Mouse (Mus musculus) hindbrain, embryonic 13.5 days (tissue): Measurements from ENCODE around the gene Ryr3. TPM values are rescaled to one million over a fixed set of nuclear protein-coding genes. Genes with fewer than 3 reads are reported as not detected.

Source experiments
- ATAC-seq: fragments of 200-750 bp; cut with Nextera tagmentation; 2 replicates; pipeline ENCODE4 v1.8.0; 2017; ENCODE audit warnings: moderate TSS enrichment; ENCODE audit not compliant: low FRiP score
- H3K27ac ChIP-seq: fragments of 300-500 bp; sonication (generic); 2 replicates; pipeline ENCODE4 v1.5.1; 2015; ENCODE audit warnings: inconsistent platforms, mild to moderate bottlenecking, moderate library complexity
- H3K27me3 ChIP-seq: fragments of 300-500 bp; sonication (generic); 2 replicates; pipeline ENCODE4 v1.6.1; 2015; ENCODE audit warnings: mild to moderate bottlenecking, inconsistent platforms
- H3K36me3 ChIP-seq: fragments of 300-500 bp; sonication (generic); 2 replicates; pipeline ENCODE4 v1.6.1; 2015; ENCODE audit warnings: mild to moderate bottlenecking, inconsistent platforms
- H3K4me1 ChIP-seq: fragments of 300-500 bp; sonication (generic); replicated peaks from 2 replicates; pipeline ENCODE4 v1.6.1; 2015; ENCODE audit warnings: inconsistent platforms
- H3K4me2 ChIP-seq: fragments of 300-500 bp; sonication (generic); 2 replicates; pipeline ENCODE4 v1.6.1; 2015; ENCODE audit warnings: inconsistent platforms, mild to moderate bottlenecking, moderate library complexity
- H3K4me3 ChIP-seq: fragments of 300-500 bp; sonication (generic); 2 replicates; pipeline ENCODE4 v1.5.1; 2015; ENCODE audit warnings: mild to moderate bottlenecking, inconsistent platforms
- H3K9ac ChIP-seq: fragments of 300-500 bp; sonication (generic); 2 replicates; pipeline ENCODE4 v1.6.1; 2015; ENCODE audit warnings: mild to moderate bottlenecking, inconsistent platforms
- H3K9me3 ChIP-seq: fragments of 300-500 bp; sonication (generic); 2 replicates; pipeline ENCODE4 v1.6.1; 2016; ENCODE audit warnings: inconsistent platforms
- WGBS: fragments of 180-500 bp; shearing (Covaris S2); methylation state at CpG from one replicate; pipeline ENCODE4 v1.1.7; 2015; 5-methylcytosine and 5-hydroxymethylcytosine counted together
- polyA plus RNA-seq: library from polyadenylated mRNA; unstranded; fragments of >200 nt; fragmentation: Nextera tagmentation; extraction: Ambion mirVana; gene quantifications from 2 replicates; pipeline ENCODE4 v1.2.1, GENCODE M21; 2015

The Ryr3 gene
- polyA plus RNA-seq, 1 experiment from 2014 or later = 3.9 TPM

GRCm38 (mm10) chr2:113178047-113178446, 38.8 kb downstream of the Ryr3 start:
- Histone ChIP-seq H3K36me3 (no peaks in the 10 kb centered on the region), H3K9ac (no peak overlapping the region), H3K9me3 (no peaks in the 10 kb centered on the region), H3K27me3 (no peaks in the 10 kb centered on the region), H3K4me1 (no peaks in the 10 kb centered on the region), H3K27ac (no peak overlapping the region), H3K4me3 (no peak overlapping the region), H3K4me2 (no peak overlapping the region)
- no peak for ATAC-seq

- no peak overlapping the region for H3K27ac ChIP-seq
- H3K4me1 ChIP-seq = no peaks in the 10 kb centered on the region
- WGBS = 70% methylated on average over 5 of the region's 5 CpGs
- no peak overlapping the region for H3K4me3 ChIP-seq
- no peak for ATAC-seq
- H3K9ac ChIP-seq = no peak overlapping the region
- H3K27me3 ChIP-seq = no peaks in the 10 kb centered on the region
- no peaks in the 10 kb centered on the region for H3K9me3 ChIP-seq
- H3K4me2 ChIP-seq = no peak overlapping the region
- no peaks in the 10 kb centered on the region for H3K36me3 ChIP-seq
Observed at GRCm38 (mm10) chr2:113176337-113176736, 40.6 kb downstream of the Ryr3 start.

GRCm38 (mm10) chr2:113168096-113168495, 48.8 kb downstream of the Ryr3 start:
- Histone ChIP-seq H3K9me3 (no peaks in the 10 kb centered on the region), H3K27ac (no peak overlapping the region), H3K27me3 (no peaks in the 10 kb centered on the region), H3K36me3 (no peaks in the 10 kb centered on the region), H3K4me3 (no peak overlapping the region), H3K9ac (no peak overlapping the region), H3K4me2 (no peak overlapping the region), H3K4me1 (no peaks in the 10 kb centered on the region)
- ATAC-seq = no peak
- WGBS = 89% methylated on average over 4 of the region's 4 CpGs

- Histone ChIP-seq H3K9ac (no peak overlapping the region), H3K27ac (no peak overlapping the region), H3K36me3 (no peaks in the 10 kb centered on the region), H3K4me3 (no peak overlapping the region), H3K4me2 (no peak overlapping the region), H3K4me1 (no peaks in the 10 kb centered on the region), H3K27me3 (no peaks in the 10 kb centered on the region), H3K9me3 (no peaks in the 10 kb centered on the region)
- ATAC-seq = no peak
- WGBS = 82% methylated on average over 5 of the region's 5 CpGs
Observed at GRCm38 (mm10) chr2:113161494-113161893, 55.4 kb downstream of the Ryr3 start.

GRCm38 (mm10) chr2:113137766-113138165, 79.1 kb downstream of the Ryr3 start:
- Histone ChIP-seq H3K4me3 (no peak overlapping the region), H3K27me3 (no peaks in the 10 kb centered on the region), H3K4me2 (no peak overlapping the region), H3K36me3 (no peaks in the 10 kb centered on the region), H3K4me1 (no peaks in the 10 kb centered on the region), H3K9me3 (no peaks in the 10 kb centered on the region), H3K27ac (no peak overlapping the region), H3K9ac (no peak overlapping the region)
- ATAC-seq = no peak
- 84% methylated on average over 3 of the region's 3 CpGs for WGBS

- 66% methylated on average over 1 of the region's 1 CpGs for WGBS
- ATAC-seq = no peak
- no peaks in the 10 kb centered on the region for H3K9me3 ChIP-seq
- no peak overlapping the region for H3K9ac ChIP-seq
- H3K27ac ChIP-seq = no peak overlapping the region
- H3K4me1 ChIP-seq = no peaks in the 10 kb centered on the region
- no peak overlapping the region for H3K4me2 ChIP-seq
- no peaks in the 10 kb centered on the region for H3K36me3 ChIP-seq
- H3K27me3 ChIP-seq = no peaks in the 10 kb centered on the region
- H3K4me3 ChIP-seq = no peak overlapping the region
Observed at GRCm38 (mm10) chr2:113123476-113123875, 93.4 kb downstream of the Ryr3 start.

- Histone ChIP-seq H3K27ac (no peak overlapping the region), H3K36me3 (no peaks in the 10 kb centered on the region), H3K9ac (no peak overlapping the region), H3K27me3 (no peaks in the 10 kb centered on the region), H3K4me2 (no peak overlapping the region), H3K9me3 (no peaks in the 10 kb centered on the region), H3K4me3 (no peak overlapping the region), H3K4me1 (no peaks in the 10 kb centered on the region)
- 78% methylated on average over 1 of the region's 1 CpGs for WGBS
- no peak for ATAC-seq
Observed at GRCm38 (mm10) chr2:113119080-113119479, 97.8 kb downstream of the Ryr3 start.

- WGBS = 91% methylated on average over 2 of the region's 2 CpGs
Observed at GRCm38 (mm10) chr2:113116788-113117187, 100.1 kb downstream of the Ryr3 start.

GRCm38 (mm10) chr2:113115897-113116283, 101.0 kb downstream of the Ryr3 start:
- no peaks in the 10 kb centered on the region for H3K4me1 ChIP-seq
- 90% methylated on average over 4 of the region's 4 CpGs for WGBS
- H3K9ac ChIP-seq = no peak overlapping the region
- H3K4me2 ChIP-seq = no peak overlapping the region
- no peaks in the 10 kb centered on the region for H3K36me3 ChIP-seq
- no peak for ATAC-seq
- no peak overlapping the region for H3K4me3 ChIP-seq
- H3K27ac ChIP-seq = no peak overlapping the region
- no peaks in the 10 kb centered on the region for H3K27me3 ChIP-seq
- H3K9me3 ChIP-seq = no peaks in the 10 kb centered on the region

More at GRCm38 (mm10) chr2:113116788-113117187, 100.1 kb downstream of the Ryr3 start:
- H3K36me3 ChIP-seq = no peaks in the 10 kb centered on the region
- ATAC-seq = no peak
- no peak overlapping the region for H3K4me3 ChIP-seq
- no peaks in the 10 kb centered on the region for H3K27me3 ChIP-seq
- H3K9me3 ChIP-seq = no peaks in the 10 kb centered on the region
- no peak overlapping the region for H3K4me2 ChIP-seq
- H3K27ac ChIP-seq = no peak overlapping the region
- no peak overlapping the region for H3K9ac ChIP-seq
- no peaks in the 10 kb centered on the region for H3K4me1 ChIP-seq

GRCm38 (mm10) chr2:113115248-113115896, 101.5 kb downstream of the Ryr3 start:
- 89% methylated on average over 4 of the region's 4 CpGs for WGBS
- Histone ChIP-seq H3K27me3 (no peaks in the 10 kb centered on the region), H3K36me3 (no peaks in the 10 kb centered on the region), H3K27ac (no peak overlapping the region), H3K4me3 (no peak overlapping the region), H3K4me1 (no peaks in the 10 kb centered on the region), H3K9ac (no peak overlapping the region), H3K9me3 (no peaks in the 10 kb centered on the region), H3K4me2 (no peak overlapping the region)
- ATAC-seq = no peak

GRCm38 (mm10) chr2:113104609-113105008, 112.3 kb downstream of the Ryr3 start:
- no peaks in the 10 kb centered on the region for H3K36me3 ChIP-seq
- no peak overlapping the region for H3K27ac ChIP-seq
- H3K9ac ChIP-seq = no peak overlapping the region
- H3K4me2 ChIP-seq = no peak overlapping the region
- H3K4me1 ChIP-seq = no peaks in the 10 kb centered on the region
- H3K9me3 ChIP-seq = no peaks in the 10 kb centered on the region
- H3K27me3 ChIP-seq = no peaks in the 10 kb centered on the region
- no peak for ATAC-seq
- no peak overlapping the region for H3K4me3 ChIP-seq
- 88% methylated on average over 6 of the region's 6 CpGs for WGBS

- Histone ChIP-seq H3K27me3 (no peaks in the 10 kb centered on the region), H3K36me3 (no peaks in the 10 kb centered on the region), H3K9me3 (no peaks in the 10 kb centered on the region), H3K27ac (no peak overlapping the region), H3K4me1 (no peaks in the 10 kb centered on the region), H3K9ac (no peak overlapping the region), H3K4me3 (no peak overlapping the region), H3K4me2 (no peak overlapping the region)
- WGBS = 76% methylated on average over 4 of the region's 4 CpGs
- no peak for ATAC-seq
Observed at GRCm38 (mm10) chr2:113095184-113095583, 121.7 kb downstream of the Ryr3 start.

- Histone ChIP-seq H3K36me3 (no peaks in the 10 kb centered on the region), H3K27ac (no peak overlapping the region), H3K27me3 (no peaks in the 10 kb centered on the region), H3K9me3 (no peaks in the 10 kb centered on the region), H3K9ac (no peak overlapping the region), H3K4me2 (no peak overlapping the region), H3K4me3 (no peak overlapping the region), H3K4me1 (no peaks in the 10 kb centered on the region)
- ATAC-seq = no peak
- 90% methylated on average over 6 of the region's 6 CpGs for WGBS
Observed at GRCm38 (mm10) chr2:113094088-113094487, 122.8 kb downstream of the Ryr3 start.
